Mouse (Mus musculus) limb, embryonic 13.5 days (tissue): Measurements from ENCODE around the gene Creb5. TPM values are rescaled to one million over a fixed set of nuclear protein-coding genes. Genes with fewer than 3 reads are reported as not detected.

ENCODE experiments used
- ATAC-seq: fragments of 200-750 bp; cut with Nextera tagmentation; 2 replicates; pipeline ENCODE4 v1.8.0; 2017; ENCODE audit warnings: low read depth, moderate number of reproducible peaks, moderate TSS enrichment; ENCODE audit not compliant: low FRiP score
- H3K27ac ChIP-seq: fragments of 300-500 bp; sonication (generic); 2 replicates; pipeline ENCODE4 v1.5.1; 2015; ENCODE audit warnings: inconsistent platforms, mild to moderate bottlenecking, moderate library complexity
- H3K27me3 ChIP-seq: fragments of 300-500 bp; sonication (generic); 2 replicates; pipeline ENCODE4 v1.6.1; 2015; ENCODE audit warnings: mild to moderate bottlenecking, inconsistent platforms
- H3K36me3 ChIP-seq: fragments of 300-500 bp; sonication (generic); 2 replicates; pipeline ENCODE4 v1.6.1; 2015; ENCODE audit warnings: inconsistent platforms, mild to moderate bottlenecking, moderate library complexity
- H3K4me1 ChIP-seq: fragments of 300-500 bp; sonication (generic); 2 replicates; pipeline ENCODE4 v1.6.1; 2015; ENCODE audit warnings: inconsistent platforms
- H3K4me2 ChIP-seq: fragments of 300-500 bp; sonication (generic); replicated peaks from 2 replicates; pipeline ENCODE4 v1.6.1; 2015; ENCODE audit warnings: inconsistent platforms, mild to moderate bottlenecking, moderate library complexity
- H3K4me3 ChIP-seq: fragments of 300-500 bp; sonication (generic); 2 replicates; pipeline ENCODE4 v1.5.1; 2015; ENCODE audit warnings: moderate library complexity, mild to moderate bottlenecking, inconsistent platforms
- H3K9ac ChIP-seq: fragments of 300-500 bp; sonication (generic); 2 replicates; pipeline ENCODE4 v1.6.1; 2015; ENCODE audit warnings: mild to moderate bottlenecking, inconsistent platforms
- H3K9me3 ChIP-seq: fragments of 300-500 bp; sonication (generic); 2 replicates; pipeline ENCODE4 v1.6.1; 2016; ENCODE audit warnings: inconsistent platforms
- WGBS: fragments of 180-500 bp; shearing (Covaris S2); methylation state at CpG from one replicate; pipeline ENCODE4 v1.1.7; 2015; 5-methylcytosine and 5-hydroxymethylcytosine counted together
- polyA plus RNA-seq: library from polyadenylated mRNA; unstranded; fragments of >200 nt; fragmentation: Nextera tagmentation; extraction: Ambion mirVana; gene quantifications from 2 replicates; pipeline ENCODE4 v1.2.1, GENCODE M21; 2015

Gene Creb5
- polyA plus RNA-seq, 1 experiment from 2014 or later = 75.4 TPM

DNA sequence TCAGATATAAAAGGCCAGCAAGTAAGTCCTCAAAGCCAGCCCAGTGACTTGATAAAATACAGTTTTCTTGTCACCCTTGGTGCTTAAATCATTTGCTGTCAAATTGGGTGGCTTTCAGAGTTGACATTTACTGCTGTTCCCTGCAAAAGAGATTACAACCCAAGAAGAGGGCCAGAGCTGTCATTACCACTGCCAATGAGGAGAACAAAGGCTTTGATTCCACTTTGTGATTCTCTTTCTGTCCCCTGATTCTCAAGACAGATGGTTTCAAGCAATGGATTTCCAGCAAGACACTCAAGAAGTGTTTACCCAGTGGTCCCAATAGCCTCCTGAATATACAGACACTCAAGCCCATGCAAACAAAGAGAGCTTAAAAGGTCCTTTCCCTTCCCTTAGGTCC, 451.1 kb downstream of the Creb5 start:
- Histone ChIP-seq H3K27me3 (no peaks in the 10 kb centered on the region), H3K4me3 (no peak overlapping the region), H3K9ac (no peak overlapping the region), H3K4me1 (no peaks in the 10 kb centered on the region), H3K27ac (no peak overlapping the region), H3K36me3 (no peaks in the 10 kb centered on the region), H3K4me2 (no peak overlapping the region), H3K9me3 (no peaks in the 10 kb centered on the region)
- no peak for ATAC-seq

DNA sequence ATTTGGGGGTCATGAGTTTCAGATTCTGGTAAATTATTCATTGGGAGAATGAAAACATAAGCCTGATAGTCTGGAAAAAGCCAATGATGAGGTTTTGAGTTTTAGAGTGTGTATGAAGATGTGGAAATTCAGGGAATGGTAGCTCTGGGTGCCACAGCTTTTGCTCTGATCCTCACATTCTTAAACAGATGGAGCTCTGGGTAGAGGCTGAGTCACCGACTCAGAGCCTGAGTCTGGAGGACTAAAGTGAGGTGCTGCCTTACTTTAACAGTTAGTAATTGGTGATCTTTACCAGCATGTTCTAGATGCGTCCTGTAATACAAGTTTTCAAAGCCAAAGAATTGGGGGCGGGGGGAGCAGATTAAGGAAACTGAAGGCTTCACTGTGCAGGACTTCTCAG, 454.2 kb downstream of the Creb5 start:
- H3K4me3 ChIP-seq = no peak overlapping the region
- no peaks in the 10 kb centered on the region for H3K36me3 ChIP-seq
- ATAC-seq = no peak
- H3K27me3 ChIP-seq = no peaks in the 10 kb centered on the region
- no peaks in the 10 kb centered on the region for H3K9me3 ChIP-seq
- 89% methylated on average over 3 of the region's 3 CpGs for WGBS
- no peak overlapping the region for H3K9ac ChIP-seq
- no peak overlapping the region for H3K27ac ChIP-seq
- H3K4me1 ChIP-seq = 0 out of 2 replicates have a peak, but pooled peaks cover 7% of the 10 kb centered on the region
- no peak overlapping the region for H3K4me2 ChIP-seq

Other genes with a start within 250 kb of the Creb5 start
- gene Jazf1, start 218.6 kb upstream of the Creb5 start, polyA plus RNA-seq = 16.7 and 20.7 TPM in 2 replicates